Mouse (Mus musculus): ENCODE results near the gene Lcn5. TPM values are rescaled to one million over a fixed set of nuclear protein-coding genes. Genes with fewer than 3 reads are reported as not detected.
"Not testable (repeated sequence)": the region's sequence is repeated elsewhere in the genome, so short reads cannot be mapped to it uniquely, and the experiment has no call there.

The Lcn5 gene
- polyA plus RNA-seq, 1 experiment from 2014 or later: not detected

- H3K4me2 ChIP-seq; ATAC-seq (replicated peaks; ENCODE audit: insufficient number of reproducible peaks, insufficient read depth, low FRiP score, low read depth); H3K27me3 ChIP-seq; H3K27ac ChIP-seq; H3K36me3 ChIP-seq; H3K4me3 ChIP-seq; H3K9me3 ChIP-seq (replicated peaks); H3K9ac ChIP-seq: not testable (repeated sequence)
- 64% methylated on average over 2 of the region's 2 CpGs for WGBS
- peaks cover 13% of the 10 kb centered on the region for H3K4me1 ChIP-seq (replicated peaks)
Observed at GRCm38 (mm10) chr2:25709791-25710190, 52.0 kb downstream of the Lcn5 start.

Other genes with a start within 250 kb of the Lcn5 start
- gene Fut7, start 234.7 kb upstream of the Lcn5 start, polyA plus RNA-seq (2015; fragmentation: Nextera tagmentation; extraction: Ambion mirVana): 0.08 and 0.15 TPM in 2 replicates
- gene Abca2, start 229.2 kb upstream of the Lcn5 start, polyA plus RNA-seq (2015; fragmentation: Nextera tagmentation; extraction: Ambion mirVana): 3.5 and 5.6 TPM in 2 replicates
- 6.1 and 9.6 TPM in 2 replicates for gene Clic3, start 201.1 kb upstream of the Lcn5 start, polyA plus RNA-seq (2015; fragmentation: Nextera tagmentation; extraction: Ambion mirVana)
- 31.1 and 38.0 TPM in 2 replicates for gene Paxx, start 196.9 kb upstream of the Lcn5 start, polyA plus RNA-seq (2015; fragmentation: Nextera tagmentation; extraction: Ambion mirVana)
- gene Ptgds, start 187.9 kb upstream of the Lcn5 start, polyA plus RNA-seq (2015; fragmentation: Nextera tagmentation; extraction: Ambion mirVana): 107 and 134 TPM in 2 replicates
- gene Lcn12, start 164.0 kb upstream of the Lcn5 start, polyA plus RNA-seq (2015; fragmentation: Nextera tagmentation; extraction: Ambion mirVana): not detected in 2 replicates
- 72.6 and 94.1 TPM in 2 replicates for gene Fbxw5, start 157.2 kb upstream of the Lcn5 start, polyA plus RNA-seq (2015; fragmentation: Nextera tagmentation; extraction: Ambion mirVana)
- 3.5 and 5.0 TPM in 2 replicates for gene C8g, start 156.2 kb upstream of the Lcn5 start, polyA plus RNA-seq (2015; fragmentation: Nextera tagmentation; extraction: Ambion mirVana)
- gene Traf2, start 111.0 kb upstream of the Lcn5 start, polyA plus RNA-seq (2015; fragmentation: Nextera tagmentation; extraction: Ambion mirVana): 18.4 and 25.2 TPM in 2 replicates
- 276 and 289 TPM in 2 replicates for gene Edf1, start 100.1 kb upstream of the Lcn5 start, polyA plus RNA-seq (2015; fragmentation: Nextera tagmentation; extraction: Ambion mirVana)
- 3.4 and 9.8 TPM in 2 replicates for gene Mamdc4, start 83.1 kb upstream of the Lcn5 start, polyA plus RNA-seq (2015; fragmentation: Nextera tagmentation; extraction: Ambion mirVana)
- 171 and 175 TPM in 2 replicates for gene Phpt1, start 82.7 kb upstream of the Lcn5 start, polyA plus RNA-seq (2015; fragmentation: Nextera tagmentation; extraction: Ambion mirVana)
- gene Ajm1, start 76.2 kb upstream of the Lcn5 start, polyA plus RNA-seq (2015; fragmentation: Nextera tagmentation; extraction: Ambion mirVana): 0.22 and 0.30 TPM in 2 replicates
- gene Rabl6, start 49.4 kb upstream of the Lcn5 start, polyA plus RNA-seq (2015; fragmentation: Nextera tagmentation; extraction: Ambion mirVana): 41.0 and 50.2 TPM in 2 replicates
- 0.09 and 0.13 TPM in 2 replicates for gene Ccdc183, start 40.3 kb upstream of the Lcn5 start, polyA plus RNA-seq (2015; fragmentation: Nextera tagmentation; extraction: Ambion mirVana)
- 19.0 and 21.9 TPM in 2 replicates for gene Tmem141, start 35.9 kb upstream of the Lcn5 start, polyA plus RNA-seq (2015; fragmentation: Nextera tagmentation; extraction: Ambion mirVana)
- 3.3 and 4.8 TPM in 2 replicates for gene Fcna, start 29.9 kb upstream of the Lcn5 start, polyA plus RNA-seq (2015; fragmentation: Nextera tagmentation; extraction: Ambion mirVana)
- not detected in 2 replicates for gene Lcn8, start 4.8 kb upstream of the Lcn5 start, polyA plus RNA-seq (2015; fragmentation: Nextera tagmentation; extraction: Ambion mirVana)
- gene Lcn6, start 18.8 kb downstream of the Lcn5 start, polyA plus RNA-seq (2015; fragmentation: Nextera tagmentation; extraction: Ambion mirVana): not detected in 2 replicates
- gene Lcn10, start 24.8 kb downstream of the Lcn5 start, polyA plus RNA-seq (2015; fragmentation: Nextera tagmentation; extraction: Ambion mirVana): not detected in 2 replicates
- not detected in 2 replicates for gene Obp2a, start 42.1 kb downstream of the Lcn5 start, polyA plus RNA-seq (2015; fragmentation: Nextera tagmentation; extraction: Ambion mirVana)
- gene Bmyc, start 48.8 kb downstream of the Lcn5 start, polyA plus RNA-seq (2015; fragmentation: Nextera tagmentation; extraction: Ambion mirVana): 44.7 and 47.4 TPM in 2 replicates
- gene Obp2b, start 79.1 kb downstream of the Lcn5 start, polyA plus RNA-seq (2015; fragmentation: Nextera tagmentation; extraction: Ambion mirVana): not detected in 2 replicates
- gene Lcn3, start 107.6 kb downstream of the Lcn5 start, polyA plus RNA-seq (2015; fragmentation: Nextera tagmentation; extraction: Ambion mirVana): not detected in 2 replicates
- gene Lcn11, start 119.1 kb downstream of the Lcn5 start, polyA plus RNA-seq (2015; fragmentation: Nextera tagmentation; extraction: Ambion mirVana): not detected in 2 replicates
- gene Gm13539, start 124.3 kb downstream of the Lcn5 start, polyA plus RNA-seq (2015; fragmentation: Nextera tagmentation; extraction: Ambion mirVana): not detected in 2 replicates
- gene Glt6d1, start 157.9 kb downstream of the Lcn5 start, polyA plus RNA-seq (2015; fragmentation: Nextera tagmentation; extraction: Ambion mirVana): not detected in 2 replicates
- gene Lcn9, start 165.2 kb downstream of the Lcn5 start, polyA plus RNA-seq (2015; fragmentation: Nextera tagmentation; extraction: Ambion mirVana): not detected in 2 replicates
- gene Sohlh1, start 189.3 kb downstream of the Lcn5 start, polyA plus RNA-seq (2015; fragmentation: Nextera tagmentation; extraction: Ambion mirVana): not detected in 2 replicates
- 0.57 TPM in 1 of 2 replicates, not detected in the other for gene Kcnt1, start 205.8 kb downstream of the Lcn5 start, polyA plus RNA-seq (2015; fragmentation: Nextera tagmentation; extraction: Ambion mirVana)